Mouse (Mus musculus): ENCODE results near the gene Arxes1. TPM values are rescaled to one million over a fixed set of nuclear protein-coding genes. Genes with fewer than 3 reads are reported as not detected.
A peak's percentile ranks its signal among the peaks of the same experiment; 100 is the strongest.
"Not testable (repeated sequence)": the region's sequence is repeated elsewhere in the genome, so short reads cannot be mapped to it uniquely, and the experiment has no call there.

Gene Arxes1
- polyA plus RNA-seq, 1 experiment from 2014 or later: 55.4 TPM

DNA sequence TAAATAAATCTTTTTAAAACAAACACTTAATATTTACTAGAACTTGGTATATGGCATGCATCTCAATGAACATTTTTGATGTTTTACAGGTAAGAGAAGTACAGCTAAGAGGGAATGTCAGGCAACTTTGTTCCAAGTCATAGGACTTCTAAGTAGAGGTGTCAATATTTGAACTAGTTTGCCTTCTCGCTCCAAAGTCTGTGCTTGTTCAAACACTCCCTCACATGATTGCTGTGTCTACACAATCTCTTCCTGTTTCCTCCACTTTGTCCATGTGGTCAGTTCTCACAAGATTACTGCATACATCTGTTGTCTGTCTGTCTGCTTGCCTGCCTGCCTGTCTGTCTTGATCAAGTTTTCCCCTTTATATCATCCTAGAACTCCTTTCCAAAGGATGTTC, 27.5 kb downstream of the Arxes1 start:
- Histone ChIP-seq H3K4me2 (replicated peaks) (no peak overlapping the region), H3K4me3 (no peak overlapping the region), H3K9me3 (replicated peaks) (no peaks in the 10 kb centered on the region), H3K9ac (no peak overlapping the region), H3K4me1 (no peaks in the 10 kb centered on the region), H3K27ac (no peak overlapping the region), H3K36me3 (no peaks in the 10 kb centered on the region), H3K27me3 (0 out of 2 replicates have a peak, but pooled peaks cover 5% of the 10 kb centered on the region)
- 86% methylated on average over 1 of the region's 1 CpGs for WGBS
- no peak for ATAC-seq (ENCODE audit: low FRiP score)

DNA sequence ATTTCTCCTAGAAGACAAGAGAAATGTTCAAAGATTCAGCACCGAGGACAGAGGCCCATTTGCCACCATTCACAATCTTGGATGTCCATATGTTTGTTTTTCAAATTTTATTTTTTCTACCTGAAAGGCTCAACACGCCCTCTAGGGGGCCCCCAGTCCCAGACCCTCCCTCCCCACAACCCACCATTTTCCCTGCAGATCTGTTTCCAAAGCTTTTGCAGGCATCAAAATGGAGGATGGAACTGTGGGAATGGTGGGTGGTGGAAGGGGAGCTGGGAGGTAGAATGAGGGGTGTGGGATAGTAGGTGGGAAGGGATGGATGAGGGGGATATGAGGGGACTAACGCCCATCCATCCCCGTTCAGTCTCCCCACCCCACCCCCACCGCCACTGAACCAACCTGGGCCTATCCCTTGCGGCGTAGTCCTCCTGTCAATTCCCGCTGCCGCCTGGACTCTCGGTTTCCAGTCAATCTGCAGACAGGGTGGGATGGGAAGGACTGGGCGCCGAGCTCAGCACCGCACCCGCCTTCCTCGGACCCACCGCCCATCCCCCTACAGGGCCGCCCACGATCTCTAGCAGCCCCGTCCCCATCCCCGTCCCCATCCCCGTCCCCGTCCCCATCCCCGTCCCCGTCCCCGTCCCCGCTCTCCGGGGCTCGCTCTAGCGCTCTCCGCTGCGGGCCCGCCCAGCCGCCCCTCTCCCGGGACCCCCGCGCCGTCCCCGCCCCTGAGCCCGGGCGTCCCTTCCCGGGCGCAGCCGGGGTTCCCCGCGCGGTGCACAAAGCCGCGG, 34.2 kb downstream of the Arxes1 start:
- WGBS: 21% methylated on average over 6 of the region's 48 CpGs
- not testable (repeated sequence) for H3K36me3 ChIP-seq
- ATAC-seq (ENCODE audit: low FRiP score): peak; percentile 87

DNA sequence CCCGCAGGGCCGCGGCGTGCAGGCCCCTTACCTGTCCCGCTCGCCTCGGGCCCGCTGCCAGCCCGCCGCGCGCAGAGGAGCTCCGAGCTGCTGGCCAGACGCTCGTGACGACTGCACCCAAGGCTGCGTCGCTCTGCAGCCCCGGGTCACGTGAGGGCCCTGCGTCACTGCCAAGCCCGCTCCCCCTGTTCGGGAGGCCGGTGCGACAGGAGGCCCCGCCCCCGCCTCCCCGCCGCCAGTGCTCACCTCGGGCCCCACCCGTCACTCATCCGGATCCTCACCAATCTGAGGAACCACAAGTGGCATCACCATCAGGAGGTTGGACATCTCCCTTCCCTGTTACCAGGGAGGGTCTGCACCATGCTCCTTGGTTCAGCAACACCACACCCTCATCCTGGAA, 34.9 kb downstream of the Arxes1 start, which contains the start of gene Bex2:
Bex2 (minus strand) TSS at position 217 of the 400 bp plus-strand sequence.
- peak within 1 kb of the TSS; percentile 45 for H3K4me3 ChIP-seq
- H3K36me3 ChIP-seq; H3K9me3 ChIP-seq (replicated peaks); H3K27me3 ChIP-seq; H3K4me1 ChIP-seq: not testable (repeated sequence)
- peak within 1 kb of the TSS; percentile 62 for H3K9ac ChIP-seq
- peak; percentile 98 for ATAC-seq (ENCODE audit: low FRiP score)
- peak within 1 kb of the TSS; percentile 47 for H3K4me2 ChIP-seq (replicated peaks)
- H3K27ac ChIP-seq: peak within 1 kb of the TSS; percentile 76
- WGBS: 4% methylated on average over 3 of the region's 32 CpGs

More for the DNA sequence above, 34.2 kb downstream of the Arxes1 start:
- peak overlapping the region; percentile 62 for H3K9ac ChIP-seq
- H3K4me1 ChIP-seq; H3K9me3 ChIP-seq (replicated peaks); H3K27me3 ChIP-seq: not testable (repeated sequence)
- peak overlapping the region; percentile 76 for H3K27ac ChIP-seq
- peak overlapping the region; percentile 45 for H3K4me3 ChIP-seq
- H3K4me2 ChIP-seq (replicated peaks): peak overlapping the region; percentile 47

Other genes starting within 250 kb of the Arxes1 start
- gene Bhlhb9, start 235.8 kb upstream of the Arxes1 start, polyA plus RNA-seq (2016; fragmentation: Nextera tagmentation; extraction: Ambion mirVana): 90.7 and 92.7 TPM in 2 replicates
- 93.9 and 97.4 TPM in 2 replicates for gene Gprasp2, start 194.3 kb upstream of the Arxes1 start, polyA plus RNA-seq (2016; fragmentation: Nextera tagmentation; extraction: Ambion mirVana)
- 144 and 146 TPM in 2 replicates for gene Arxes2, start 39.5 kb upstream of the Arxes1 start, polyA plus RNA-seq (2016; fragmentation: Nextera tagmentation; extraction: Ambion mirVana)
- 351 and 371 TPM in 2 replicates for gene Bex2, start 34.9 kb downstream of the Arxes1 start, polyA plus RNA-seq (2016; fragmentation: Nextera tagmentation; extraction: Ambion mirVana)
- gene Nxf3, start 51.9 kb downstream of the Arxes1 start, polyA plus RNA-seq (2016; fragmentation: Nextera tagmentation; extraction: Ambion mirVana): not detected in 2 replicates
- 71.4 and 77.7 TPM in 2 replicates for gene Bex4, start 105.6 kb downstream of the Arxes1 start, polyA plus RNA-seq (2016; fragmentation: Nextera tagmentation; extraction: Ambion mirVana)
- 168 and 189 TPM in 2 replicates for gene Tceal8, start 139.0 kb downstream of the Arxes1 start, polyA plus RNA-seq (2016; fragmentation: Nextera tagmentation; extraction: Ambion mirVana)
- gene Tceal5, start 170.5 kb downstream of the Arxes1 start, polyA plus RNA-seq (2016; fragmentation: Nextera tagmentation; extraction: Ambion mirVana): 13.9 and 16.1 TPM in 2 replicates
- gene Tceal7, start 181.4 kb downstream of the Arxes1 start, polyA plus RNA-seq (2016; fragmentation: Nextera tagmentation; extraction: Ambion mirVana): 2.1 and 7.2 TPM in 2 replicates
- gene Bex1, start 182.1 kb downstream of the Arxes1 start, polyA plus RNA-seq (2016; fragmentation: Nextera tagmentation; extraction: Ambion mirVana): 100 TPM in 2 replicates
- 411 and 443 TPM in 2 replicates for gene Tceal9, start 211.7 kb downstream of the Arxes1 start, polyA plus RNA-seq (2016; fragmentation: Nextera tagmentation; extraction: Ambion mirVana)
- 656 and 680 TPM in 2 replicates for gene Bex3, start 236.9 kb downstream of the Arxes1 start, polyA plus RNA-seq (2016; fragmentation: Nextera tagmentation; extraction: Ambion mirVana)

Measured in hindbrain, embryonic 12.5 days (tissue).